Mouse (Mus musculus) E14TG2a.4 (cell line): Measurements from ENCODE around the gene 4930539E08Rik.

ENCODE experiments used
- CTCF ChIP-seq: conservative IDR thresholded peaks from 2 replicates; pipeline ENCODE4 v1.5.1; 2014; ENCODE audit warnings: low read length
- NANOG ChIP-seq: IDR thresholded peaks from 2 replicates; pipeline ENCODE4 v1.6.1; 2014; ENCODE audit warnings: borderline replicate concordance, low read length, mixed read lengths

DNA sequence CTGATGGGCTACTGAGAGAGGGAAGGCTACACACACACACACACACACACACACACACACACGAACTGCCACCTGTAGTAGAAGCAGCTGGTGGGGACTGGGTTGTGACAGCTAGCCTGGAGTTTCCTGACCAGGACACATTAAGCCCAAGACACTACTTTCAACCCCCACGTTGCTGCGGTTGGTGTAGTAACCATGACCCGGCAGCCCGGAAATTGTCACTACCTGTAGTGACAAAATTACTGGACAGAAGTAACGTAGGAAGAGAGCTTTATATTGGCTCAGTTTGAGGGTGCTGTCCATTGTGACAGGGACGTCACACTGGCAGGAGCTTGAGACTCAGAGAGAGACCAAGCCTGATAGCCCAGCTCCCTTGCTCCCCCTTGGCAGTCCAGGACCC is 42.8 kb downstream of the 4930539E08Rik start:
- no peak for TF ChIP-seq CTCF
- no peak for TF ChIP-seq NANOG
